Mouse (Mus musculus) gastrocnemius, postnatal 25 days (tissue): Measurements from ENCODE around the gene Cxcl12. TPM values are rescaled to one million over a fixed set of nuclear protein-coding genes. Genes with fewer than 3 reads are reported as not detected.

Experiments used
- DNase-seq: peaks from one replicate; pipeline ENCODE4 v3.0.0; 2022
- long read RNA-seq, 2 experiments: library from polyadenylated mRNA; stranded (forward); transcript quantifications; one replicate each; pipeline ENCODE4 v2.0.0; 2021
- total RNA-seq, 2 experiments: library from RNA; stranded (reverse); gene quantifications; 1 replicate in 1 of 2; 2 replicates in 1 of 2; pipeline ENCODE4 v1.2.3; 2021

Cxcl12 gene
- total RNA-seq = 10 to 100 TPM; 38.5 to 47.4 TPM
- long read RNA-seq, experiment 1, full-length matches to known transcripts = 8 of 25 reads
- long read RNA-seq, experiment 1, partial matches to known transcripts = 0 of 25 reads
- long read RNA-seq, experiment 1, other reads (novel, unspliced or antisense) = 17 of 25 reads
- long read RNA-seq, experiment 2, full-length matches to known transcripts = 18 of 29 reads
- long read RNA-seq, experiment 2, partial matches to known transcripts = 1 of 29 reads
- long read RNA-seq, experiment 2, other reads (novel, unspliced or antisense) = 10 of 29 reads

DNA sequence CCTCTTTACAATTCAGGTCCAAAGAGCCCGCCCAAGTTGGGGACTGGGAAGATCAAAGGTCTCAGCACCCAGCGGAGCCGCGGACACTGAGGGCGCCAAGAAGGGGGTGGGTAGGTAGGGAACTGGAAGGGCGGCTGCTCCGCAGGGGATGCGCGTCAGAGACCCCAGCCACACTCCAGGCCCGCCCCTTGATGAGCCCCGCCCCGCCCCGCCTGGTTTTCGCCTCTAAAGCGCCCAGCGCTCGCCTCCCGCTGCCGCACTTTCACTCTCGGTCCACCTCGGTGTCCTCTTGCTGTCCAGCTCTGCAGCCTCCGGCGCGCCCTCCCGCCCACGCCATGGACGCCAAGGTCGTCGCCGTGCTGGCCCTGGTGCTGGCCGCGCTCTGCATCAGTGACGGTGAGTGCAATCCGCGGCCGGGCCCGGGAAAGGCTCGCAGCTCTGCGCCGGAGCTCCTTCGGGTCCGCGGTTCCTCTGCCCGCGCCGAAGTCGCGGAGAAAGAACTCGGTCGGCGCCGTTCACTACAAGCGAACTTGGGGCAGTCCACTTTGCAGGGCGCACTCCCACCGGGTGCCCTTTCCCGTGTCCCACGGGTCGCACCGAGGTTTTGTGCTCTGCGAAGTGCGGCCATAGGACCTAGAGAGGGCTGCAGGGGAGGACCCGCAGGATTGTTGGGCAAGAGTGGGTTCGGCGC lies at the start of gene Cxcl12:
Cxcl12 (plus strand) TSS at position 215 of the 691 bp plus-strand sequence.
- peak; percentile 74 for DNase-seq

DNA sequence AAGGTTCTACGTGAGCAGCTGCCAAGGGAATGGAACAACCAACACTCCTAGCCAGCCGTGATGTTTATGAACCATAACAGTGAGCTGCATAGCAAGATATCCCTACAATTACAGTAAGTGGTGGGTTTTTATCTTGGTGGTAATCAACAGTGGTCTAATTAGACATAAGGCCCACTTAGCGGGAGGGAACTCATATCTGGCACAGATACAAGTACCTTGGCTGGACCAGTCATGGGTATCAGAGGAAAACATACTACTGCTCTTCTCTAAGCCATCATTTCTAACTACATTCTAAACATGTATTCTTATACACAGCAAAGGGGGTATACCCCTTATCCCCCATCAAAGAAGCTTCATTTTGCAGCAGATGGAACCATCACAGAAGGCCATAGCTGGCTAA lies 46.3 kb upstream of the Cxcl12 start:
- DNase-seq = no peak

DNA sequence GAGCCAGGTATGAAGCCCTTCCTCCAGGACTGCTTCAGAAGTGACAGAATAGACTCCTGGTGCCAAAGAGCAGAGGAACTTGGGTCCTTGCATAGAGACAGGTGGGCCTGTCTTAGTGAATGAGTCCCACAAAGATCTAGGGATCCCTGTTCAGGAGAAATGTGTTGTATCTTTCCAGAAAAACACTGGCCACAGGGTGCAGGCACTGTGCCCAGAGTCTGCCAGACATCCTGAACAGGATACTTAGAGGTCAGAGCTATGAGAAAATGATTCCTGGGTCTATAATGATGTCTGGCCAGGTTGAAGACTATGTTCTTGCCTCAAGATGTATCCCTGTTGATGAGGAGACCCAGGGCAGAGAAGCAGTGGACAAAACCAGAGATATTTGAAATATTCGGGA lies 42.0 kb upstream of the Cxcl12 start:
- no peak for DNase-seq

DNA sequence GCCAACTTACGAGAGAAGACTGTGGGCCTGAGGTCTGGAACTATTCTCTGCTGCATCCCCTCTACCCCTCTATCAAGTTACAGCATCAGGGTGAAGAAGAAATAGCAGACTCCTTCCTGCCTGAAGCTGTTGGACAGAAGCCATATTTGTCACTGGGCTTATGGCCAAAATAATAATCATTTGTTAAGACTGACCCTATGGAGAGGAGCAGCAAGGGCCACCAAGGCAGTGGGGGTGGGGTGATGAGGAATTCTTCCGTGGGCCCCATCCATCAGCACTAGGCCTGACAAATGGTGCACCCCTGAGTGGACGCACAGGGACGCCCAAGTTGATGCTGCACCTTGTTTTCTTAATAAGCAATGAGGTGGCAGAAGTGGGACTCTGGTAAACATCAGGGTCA lies 38.9 kb upstream of the Cxcl12 start:
- no peak for DNase-seq

DNA sequence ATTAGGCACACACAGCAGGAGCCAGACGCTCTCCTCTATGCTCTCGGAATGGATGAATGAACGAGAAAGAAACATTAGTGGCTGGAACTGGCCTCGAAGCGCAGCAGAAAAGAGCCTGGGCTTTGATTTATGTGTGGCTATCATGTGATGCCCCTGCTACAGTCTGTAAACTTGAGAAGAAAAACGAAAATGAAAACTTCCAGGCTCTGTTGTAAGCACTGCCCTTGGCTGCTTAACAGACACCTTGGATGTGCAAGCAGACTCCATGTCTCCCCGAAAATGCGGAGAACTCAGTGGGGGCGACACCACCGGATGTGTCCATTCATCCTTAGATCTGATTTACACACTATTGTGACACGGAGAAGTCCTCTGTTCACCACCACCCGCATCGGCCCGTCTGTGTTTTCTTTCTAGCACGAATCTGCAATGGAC lies 37.6 kb upstream of the Cxcl12 start:
- DNase-seq = no peak

DNA sequence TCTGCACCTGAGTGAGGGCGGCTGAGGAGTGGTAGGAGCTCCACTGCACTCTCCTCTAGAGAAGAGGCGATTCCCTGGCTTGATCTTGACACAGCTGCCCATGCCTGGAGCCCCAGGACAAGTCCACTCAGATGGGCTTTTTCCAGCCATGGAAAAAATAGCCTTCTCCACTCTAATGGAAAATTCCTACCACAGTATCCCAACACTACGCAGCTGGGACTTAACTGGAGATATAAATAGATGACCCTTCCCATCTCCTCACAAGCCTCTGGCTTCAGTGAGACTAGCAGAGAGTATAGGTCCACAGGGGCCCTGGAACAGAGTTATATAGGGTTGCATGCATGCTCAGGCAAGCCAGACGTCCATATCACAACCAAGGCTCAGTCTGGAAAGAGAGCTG lies 33.8 kb upstream of the Cxcl12 start:
- DNase-seq = no peak

DNA sequence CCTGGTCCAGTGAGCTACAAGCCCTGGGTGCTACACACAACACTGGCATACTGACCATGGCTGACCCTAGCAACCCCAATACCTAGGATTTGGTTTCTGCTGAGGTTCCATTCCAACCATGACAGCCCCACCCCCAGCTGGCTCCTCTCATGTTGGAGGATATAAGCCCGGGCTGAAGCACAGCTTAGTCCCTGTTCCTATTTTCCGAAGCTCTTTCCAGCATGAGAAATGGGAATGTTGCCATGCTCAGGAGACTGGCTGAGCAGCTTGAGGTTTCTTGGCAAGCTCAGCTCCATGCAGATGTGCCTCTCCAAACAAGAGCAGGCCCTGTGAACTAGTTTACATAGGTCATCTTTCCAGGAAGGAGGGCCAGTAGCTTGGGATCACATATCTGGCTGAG lies 30.6 kb upstream of the Cxcl12 start:
- peak; percentile 63 for DNase-seq

DNA sequence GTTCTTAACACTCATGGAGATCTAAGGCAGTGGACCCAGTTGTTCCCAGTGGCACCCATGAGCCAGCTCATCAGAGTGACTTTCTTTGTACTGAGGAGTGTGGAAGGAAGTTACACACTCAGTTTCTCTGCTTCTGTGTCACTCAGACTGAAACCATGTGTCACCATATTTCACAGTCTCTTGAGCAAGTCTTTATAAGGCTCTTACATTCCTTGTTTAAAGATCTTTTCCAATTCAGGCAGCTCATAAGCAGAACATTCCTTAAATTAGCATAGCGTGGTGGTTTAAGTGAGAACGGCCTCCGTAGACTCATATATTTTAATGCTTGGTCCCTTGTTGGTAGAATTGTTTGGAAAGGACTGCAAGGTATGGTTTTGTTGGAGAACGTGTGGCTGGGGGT lies 27.4 kb upstream of the Cxcl12 start:
- no peak for DNase-seq

DNA sequence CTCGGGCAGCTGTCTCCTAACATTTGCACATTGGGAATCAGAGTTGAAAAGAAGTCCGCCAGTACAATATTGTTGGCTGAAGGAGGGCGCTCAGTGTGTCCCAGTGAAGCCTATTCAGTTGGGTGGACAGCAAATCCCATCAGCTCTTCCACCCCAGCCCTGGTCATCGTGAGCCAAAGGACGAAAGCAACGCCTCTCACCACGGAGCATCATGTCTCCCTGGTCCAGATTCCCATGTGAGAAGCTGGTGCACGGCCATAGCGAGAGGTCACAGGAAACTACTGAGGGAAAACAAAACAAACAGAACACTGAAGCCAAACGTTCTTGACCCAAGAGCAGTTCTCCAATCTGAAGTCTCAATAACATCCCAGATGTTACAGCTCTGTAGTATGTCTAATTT lies 21.4 kb upstream of the Cxcl12 start:
- DNase-seq = no peak

DNA sequence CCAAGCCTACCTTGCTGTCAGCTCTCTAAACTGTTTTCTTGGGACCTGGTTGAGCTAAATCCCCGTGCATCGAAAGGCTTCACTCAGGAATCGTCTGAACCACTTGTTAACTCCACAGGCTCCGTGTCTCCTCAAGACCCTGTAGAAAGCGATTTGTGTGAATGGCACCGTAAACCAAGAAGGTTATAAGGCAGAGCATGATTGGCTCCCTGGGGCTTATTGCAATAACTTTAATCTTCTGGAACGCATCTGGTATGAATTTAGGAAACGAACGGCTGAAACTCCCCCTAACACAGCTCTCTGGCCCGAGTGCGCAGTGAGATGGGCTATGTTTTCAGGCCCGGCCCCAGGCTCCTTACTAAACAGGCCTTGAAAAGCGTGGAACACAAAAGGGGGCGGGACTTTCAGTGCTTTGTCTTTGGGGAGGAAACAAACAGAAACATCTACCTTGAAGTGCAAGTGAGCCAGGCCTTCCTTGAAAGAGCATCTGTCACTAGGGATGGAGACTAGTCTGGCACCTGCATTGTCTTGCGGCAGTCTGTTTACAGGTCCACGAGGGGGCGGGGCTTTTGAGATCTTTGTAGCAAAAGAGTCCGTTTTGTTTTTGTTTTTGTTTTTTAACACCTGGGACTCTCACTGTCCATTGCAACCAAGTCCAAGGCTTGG lies 16.7 kb upstream of the Cxcl12 start:
- DNase-seq = no peak

DNA sequence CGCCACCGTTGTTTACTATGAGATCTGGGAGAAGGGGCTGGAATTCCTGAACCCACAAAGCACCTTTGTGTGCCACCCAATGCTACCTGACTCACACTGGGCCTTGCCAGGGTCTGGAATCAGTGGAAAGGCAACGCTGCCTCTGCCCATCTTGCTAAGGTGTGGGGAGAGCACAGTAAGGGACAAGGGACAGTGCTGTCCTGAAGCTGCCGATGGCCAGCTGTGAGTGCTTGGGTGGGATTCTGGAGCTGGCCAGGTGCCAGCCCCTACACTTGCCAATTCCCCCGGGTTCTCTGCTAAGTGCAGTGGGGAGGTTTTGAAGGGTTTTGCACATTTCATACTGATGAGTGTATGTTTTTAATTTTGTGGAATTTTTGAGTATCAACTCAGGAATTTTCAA lies 15.3 kb upstream of the Cxcl12 start:
- DNase-seq = no peak

DNA sequence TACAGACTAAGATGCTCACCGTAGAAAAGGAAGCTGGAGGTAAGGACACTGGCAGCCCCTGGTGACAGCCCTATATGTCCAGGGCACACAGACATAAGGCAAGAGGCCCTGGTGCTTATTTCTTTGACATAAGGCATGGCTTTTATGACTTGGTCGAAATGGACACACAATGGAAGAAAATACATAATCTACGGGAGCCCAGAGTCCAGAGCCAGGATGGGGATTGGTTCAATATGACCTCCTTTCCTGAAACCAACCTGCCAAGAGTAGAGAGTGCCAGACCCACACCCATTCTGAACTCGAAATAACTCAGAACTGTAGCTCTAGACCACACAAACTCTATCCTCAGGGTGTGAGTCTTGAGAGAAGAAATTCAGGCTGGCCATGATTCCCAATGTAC lies 11.5 kb upstream of the Cxcl12 start:
- no peak for DNase-seq

DNA sequence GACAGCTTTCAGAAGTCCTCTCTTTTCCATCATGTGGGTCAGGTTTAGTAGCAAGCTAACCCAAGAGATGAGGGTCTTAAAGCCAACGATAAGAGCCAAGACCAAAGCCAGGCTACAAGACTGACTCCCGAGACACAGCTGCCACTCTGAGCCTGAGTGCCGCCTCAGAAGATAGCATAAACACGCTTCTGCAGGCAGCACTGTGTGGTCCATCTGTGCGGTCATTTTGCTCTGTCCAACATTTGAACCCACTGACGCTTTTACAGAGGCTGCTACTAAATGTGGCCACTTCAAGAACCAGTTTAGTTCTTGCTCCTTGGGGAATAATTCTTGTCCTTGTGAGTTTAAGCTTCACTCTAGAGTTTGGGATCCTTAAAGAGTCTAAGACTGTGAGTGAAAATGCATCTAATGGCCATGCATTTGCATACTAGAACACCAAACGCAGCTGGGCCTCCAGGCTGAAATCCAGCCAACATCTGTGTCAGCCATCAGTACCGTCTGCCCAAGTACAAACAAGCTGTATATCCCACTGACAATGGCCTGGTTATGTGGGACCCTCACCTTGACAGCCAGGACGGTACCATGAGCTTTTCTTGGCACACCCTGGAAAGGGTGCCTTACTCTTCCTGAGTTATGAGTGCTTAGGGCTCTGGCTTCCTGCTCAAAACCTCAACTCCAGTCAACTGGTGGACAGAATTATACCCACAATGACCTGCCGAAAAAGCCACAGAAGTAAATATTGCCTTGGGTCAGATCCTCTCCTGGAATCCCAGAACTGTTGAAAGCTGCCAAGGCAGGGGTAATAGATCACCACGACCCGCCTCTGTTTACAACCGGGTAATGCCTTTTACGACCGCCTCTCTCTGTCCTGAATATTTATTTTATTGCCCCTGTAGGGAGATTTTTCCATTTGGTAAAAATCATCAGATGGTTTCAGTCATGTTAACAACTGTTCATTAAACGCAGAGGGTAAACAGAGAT lies 8.3 kb upstream of the Cxcl12 start:
- no peak for DNase-seq

DNA sequence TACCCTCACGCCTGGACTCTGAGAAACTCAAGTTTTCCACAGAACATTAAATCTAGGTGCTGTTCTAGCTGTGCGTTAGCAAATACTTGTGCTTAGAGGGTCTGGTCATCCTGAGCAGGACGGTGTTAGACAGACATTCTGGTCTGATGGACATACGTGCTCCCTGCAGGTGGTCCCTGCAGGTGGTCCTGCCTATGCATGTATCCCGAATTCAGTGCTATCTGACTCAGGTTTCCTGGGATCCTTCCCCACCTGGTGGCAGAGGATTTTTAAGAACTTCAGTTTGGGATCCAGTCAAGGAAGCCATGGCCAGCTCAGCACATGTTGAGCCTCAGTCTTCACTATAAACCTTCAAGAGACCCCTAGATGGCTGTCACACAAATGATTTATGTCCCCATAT lies 4.8 kb upstream of the Cxcl12 start:
- no peak for DNase-seq

DNA sequence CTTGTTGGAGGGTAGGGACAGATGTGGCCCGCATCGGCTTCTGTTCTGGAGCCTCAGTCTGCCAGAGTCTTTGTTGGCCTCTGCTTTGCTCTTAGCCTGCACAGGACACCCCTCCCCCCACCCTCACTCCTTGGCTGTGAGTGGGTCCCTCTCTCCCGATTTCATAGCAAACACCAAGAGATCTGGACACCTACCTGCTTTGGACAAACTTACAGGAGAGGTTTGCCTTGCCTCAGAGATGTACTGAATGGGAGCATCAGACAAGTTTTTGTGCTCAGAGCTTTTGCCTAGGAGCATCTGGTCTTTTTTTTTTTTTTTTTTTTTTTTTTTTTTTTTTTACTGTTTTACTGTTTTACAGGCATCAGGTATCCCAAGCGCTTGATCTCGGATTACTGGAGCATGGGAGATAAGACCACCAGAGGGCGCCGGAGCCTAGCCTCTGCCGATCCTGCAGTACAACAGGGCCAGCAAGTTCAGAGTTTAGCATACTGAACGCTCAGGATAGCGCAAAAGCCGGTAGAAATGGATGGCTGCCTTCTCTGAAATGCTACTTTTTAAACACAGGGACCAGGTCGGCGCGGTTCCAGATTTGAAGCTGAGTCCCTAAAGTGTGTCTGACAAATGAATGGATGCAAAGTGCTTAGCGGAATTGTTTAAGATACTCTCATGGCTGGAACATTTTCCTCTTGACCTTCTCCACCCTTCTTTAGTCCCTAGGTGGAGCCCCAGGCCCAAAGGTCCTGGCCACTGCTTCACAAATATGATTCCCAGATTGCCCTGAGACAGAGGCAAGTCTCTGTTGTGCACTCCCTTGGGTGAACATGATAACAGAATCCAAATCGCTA lies 1.5 kb upstream of the Cxcl12 start:
- DNase-seq = peak; percentile 80

DNA sequence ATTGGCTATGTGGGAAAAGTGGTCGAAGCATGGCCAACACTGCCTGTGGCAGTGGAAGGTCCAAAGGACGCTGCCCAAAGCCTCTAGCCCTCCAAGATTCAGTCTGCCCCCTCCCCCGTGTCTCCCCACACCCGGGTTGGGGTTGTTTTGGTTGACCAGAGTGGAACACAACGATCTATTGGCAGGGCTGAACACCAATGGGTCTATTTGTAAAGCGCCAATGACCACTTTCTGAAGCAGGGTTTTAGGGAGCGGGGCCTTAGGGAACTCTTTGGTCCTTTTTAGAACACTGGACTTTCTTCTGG lies 957 bp upstream of the Cxcl12 start:
- DNase-seq = peak; percentile 50

DNA sequence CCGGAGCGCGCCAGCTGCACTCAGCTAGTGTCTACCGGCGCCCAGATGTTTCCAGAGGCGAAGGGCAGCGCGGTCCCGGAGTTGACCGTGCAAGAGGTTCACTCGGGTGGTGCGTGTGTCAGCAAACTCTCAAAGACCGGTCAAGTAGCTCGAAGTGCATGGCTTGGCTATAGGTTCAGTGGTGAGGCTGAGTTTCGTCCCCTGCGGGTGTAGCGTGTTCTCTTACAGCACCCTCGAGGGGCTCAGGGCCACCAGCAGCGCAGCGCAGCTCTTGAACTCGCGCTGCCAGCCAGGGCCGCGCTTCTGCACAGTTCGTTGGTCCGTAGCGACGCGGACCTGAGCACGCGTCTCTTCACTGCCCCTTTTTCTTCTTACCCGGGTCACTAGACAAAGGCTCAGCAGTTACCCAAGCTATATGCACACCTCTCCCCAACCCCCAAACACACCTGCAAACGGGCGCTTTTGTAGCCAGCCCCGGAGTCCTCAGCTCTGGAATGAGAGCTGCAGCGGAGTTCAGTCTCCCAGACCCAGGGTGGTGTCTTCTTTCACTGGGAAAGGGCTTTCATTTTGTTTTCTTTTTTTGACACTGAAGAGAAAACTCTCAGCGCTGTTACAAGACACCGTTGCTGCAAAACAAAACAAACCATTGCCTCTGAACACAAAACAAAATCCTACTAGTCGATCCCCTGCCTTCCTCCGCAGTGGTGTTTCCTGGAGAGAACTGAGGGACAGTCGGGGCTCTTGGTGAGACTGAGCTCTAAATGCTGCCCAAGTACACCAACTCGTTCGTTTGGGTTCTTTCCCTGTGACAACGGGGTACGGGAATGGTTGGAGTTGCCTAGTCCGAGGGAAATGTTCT lies 945 bp downstream of the Cxcl12 start:
- DNase-seq = no peak

DNA sequence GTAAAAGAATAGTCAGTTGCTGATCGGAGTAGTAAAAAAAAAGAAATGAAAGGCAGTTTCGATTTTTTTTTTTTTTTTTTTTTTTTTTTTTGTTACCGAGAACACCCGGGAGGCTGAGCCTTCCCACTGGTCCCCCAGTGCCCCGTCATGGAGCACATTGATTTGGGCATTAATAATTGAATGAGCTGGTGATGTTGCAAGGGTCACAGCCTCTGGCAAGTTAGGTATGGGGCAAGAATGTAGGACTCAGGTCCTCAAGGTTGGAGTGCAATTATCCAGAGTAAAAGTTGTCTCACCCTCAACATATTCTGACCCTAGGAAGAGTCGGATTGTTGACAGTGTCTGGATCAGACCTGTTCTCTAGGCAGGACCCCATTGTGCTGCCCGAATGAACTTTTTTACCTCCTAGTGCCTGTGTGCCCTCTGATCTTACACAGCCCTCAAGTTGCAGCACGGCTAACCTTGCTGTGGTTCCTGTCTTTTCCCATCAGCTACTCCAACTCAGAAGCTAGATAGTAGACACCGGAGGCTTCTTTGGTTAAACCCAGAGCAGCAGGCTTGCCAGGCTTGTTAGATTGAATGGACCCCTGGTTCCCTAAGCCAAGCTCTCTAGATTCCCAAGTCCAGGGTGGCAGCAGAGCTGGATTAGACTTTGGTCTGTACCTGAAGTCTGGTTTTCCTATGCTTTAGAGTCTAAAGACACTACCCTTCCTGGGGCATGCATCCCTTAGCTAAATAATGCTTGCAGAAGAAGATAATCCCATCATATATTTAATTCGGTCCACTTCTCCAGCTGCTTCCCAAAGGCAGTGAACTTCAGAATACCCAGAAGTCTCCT lies 1.8 kb downstream of the Cxcl12 start:
- DNase-seq = no peak

DNA sequence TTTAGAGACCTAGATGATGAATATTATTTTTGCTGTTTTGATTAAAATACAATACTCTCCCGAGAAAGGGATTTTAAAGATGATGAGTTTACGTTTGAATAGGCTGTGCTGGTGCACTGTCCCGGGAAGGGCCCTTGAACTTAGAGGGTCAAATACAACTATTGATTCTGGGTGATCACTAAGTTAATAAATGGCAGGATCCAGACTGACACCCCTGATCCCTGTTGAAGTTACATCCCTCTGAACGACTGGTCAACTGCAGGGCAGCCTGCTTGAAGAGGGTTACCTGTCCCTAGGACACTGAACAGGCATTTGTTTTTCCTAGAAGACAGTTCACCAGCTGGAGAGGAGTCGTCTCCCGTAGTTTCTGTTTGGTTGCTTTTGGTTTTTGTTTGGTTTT lies 4.0 kb downstream of the Cxcl12 start:
- no peak for DNase-seq

DNA sequence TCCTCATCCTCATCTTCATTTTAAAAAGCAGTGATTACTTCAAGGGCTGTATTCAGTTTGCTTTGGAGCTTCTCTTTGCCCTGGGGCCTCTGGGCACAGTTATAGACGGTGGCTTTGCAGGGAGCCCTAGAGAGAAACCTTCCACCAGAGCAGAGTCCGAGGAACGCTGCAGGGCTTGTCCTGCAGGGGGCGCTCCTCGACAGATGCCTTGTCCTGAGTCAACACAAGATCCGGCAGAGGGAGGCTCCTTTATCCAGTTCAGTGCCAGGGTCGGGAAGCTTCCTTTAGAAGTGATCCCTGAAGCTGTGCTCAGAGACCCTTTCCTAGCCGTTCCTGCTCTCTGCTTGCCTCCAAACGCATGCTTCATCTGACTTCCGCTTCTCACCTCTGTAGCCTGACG lies 5.5 kb downstream of the Cxcl12 start:
- peak; percentile 64 for DNase-seq
